Mouse (Mus musculus) left cerebral cortex, postnatal 36 days (tissue): ENCODE results near the gene Lhfpl2. TPM values are rescaled to one million over a fixed set of nuclear protein-coding genes. Genes with fewer than 3 reads are reported as not detected.

Experiments
- DNase-seq, 2 experiments: peaks; one replicate each; pipeline ENCODE4 v3.0.0; 2021 to 2022; ENCODE audit warnings: low spot score in 2 of 2, mixed read lengths in 1 of 2
- intact Hi-C: fragments of 180-260 bp; cut with DNase I; formaldehyde crosslinking; loops from one replicate; pipeline ENCODE4 v1.15.1; 2025
- total RNA-seq, 2 experiments: library from RNA; stranded (reverse); gene quantifications; 2 replicates each; pipeline ENCODE4 v1.2.3; 2021

Lhfpl2 gene
- total RNA-seq, 2 experiments from 2014 or later = 12.3 to 12.4 TPM

GRCm38 (mm10) chr13:94188200-94189086 is 130.8 kb downstream of the Lhfpl2 start:
- no peak for DNase-seq
- intact Hi-C loops = no loop called here

- no peak for DNase-seq
- intact Hi-C loops = no loop called here
Measured at GRCm38 (mm10) chr13:94190386-94190785, 132.8 kb downstream of the Lhfpl2 start.

- no peak for DNase-seq
- intact Hi-C loops = no loop called here
Measured at GRCm38 (mm10) chr13:94193227-94193626, 135.6 kb downstream of the Lhfpl2 start.

DNA sequence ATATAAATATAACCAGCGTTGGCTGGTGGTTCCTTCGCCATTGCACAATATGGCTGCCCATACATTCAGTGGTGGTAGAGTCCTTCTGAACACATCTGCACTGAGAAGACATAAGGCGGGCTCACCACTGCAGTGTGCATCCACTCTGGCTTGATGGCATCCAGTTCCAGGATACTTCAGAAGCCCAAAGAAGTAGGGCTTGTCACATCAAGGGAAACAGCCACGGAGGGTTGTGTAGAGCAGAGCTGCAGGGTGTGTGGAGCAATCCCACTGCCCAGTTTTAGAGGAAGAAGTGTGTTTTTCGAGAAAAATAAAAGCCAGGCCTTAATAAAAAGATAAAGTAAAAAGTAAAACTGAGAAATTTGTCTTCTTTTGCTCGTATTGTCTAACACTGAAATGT is 141.0 kb downstream of the Lhfpl2 start:
- DNase-seq = no peak
- intact Hi-C loops = no loop called here

DNA sequence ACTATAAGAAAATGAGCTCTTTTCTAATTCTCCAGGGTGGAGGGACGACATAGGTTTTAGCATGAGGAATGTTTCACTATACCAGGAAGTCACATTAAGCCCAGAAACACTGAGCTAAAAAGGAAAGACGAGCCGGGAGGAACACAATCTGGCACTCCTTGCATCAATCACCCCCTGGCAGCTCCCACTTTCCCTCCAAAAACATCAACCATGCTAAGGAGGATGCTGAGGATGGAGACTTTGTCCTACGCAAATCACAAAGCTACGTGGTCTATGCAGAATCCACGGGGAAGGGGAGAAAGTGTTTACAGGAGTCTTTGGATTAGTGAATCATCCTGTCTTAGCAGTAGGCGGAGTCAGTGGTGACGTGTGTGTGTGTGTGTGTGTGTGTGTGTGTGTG is 142.2 kb downstream of the Lhfpl2 start:
- no peak for DNase-seq
- intact Hi-C loops = loop anchor here (5.0 kb wide), 1 partner anchor 58 kb away; no protein-coding TSS in a partner anchor

- no peak for DNase-seq
- intact Hi-C loops = loop anchor here (5.0 kb wide), 1 partner anchor 413 kb away; no protein-coding TSS in a partner anchor
Measured at GRCm38 (mm10) chr13:94205234-94205633, 147.6 kb downstream of the Lhfpl2 start.

DNA sequence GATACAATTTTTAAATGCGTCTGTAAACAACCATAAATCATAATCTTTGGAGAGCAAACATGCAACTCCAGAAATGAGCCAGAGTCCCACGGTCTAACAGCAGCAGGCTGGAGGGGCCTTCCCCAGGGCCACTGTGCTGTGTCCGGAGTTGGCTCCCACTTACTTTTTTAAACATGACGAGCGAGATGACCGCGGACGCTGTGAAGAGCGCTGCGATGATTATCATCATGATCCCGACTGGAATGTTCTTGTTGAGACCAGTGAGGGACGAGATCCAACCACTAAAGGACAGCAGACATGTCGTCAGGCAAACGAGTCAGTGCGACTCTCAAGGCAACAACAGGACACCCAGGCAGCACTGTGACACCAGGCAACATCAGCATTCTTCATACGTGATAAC is 150.4 kb downstream of the Lhfpl2 start:
- intact Hi-C loops = loop anchor here (5.0 kb wide), 1 partner anchor 416 kb away; no protein-coding TSS in a partner anchor
- no peak for DNase-seq

- intact Hi-C loops = loop anchor here (5.0 kb wide), 1 partner anchor 417 kb away; no protein-coding TSS in a partner anchor
- no peak for DNase-seq
Measured at GRCm38 (mm10) chr13:94208892-94209291, 151.3 kb downstream of the Lhfpl2 start.

GRCm38 (mm10) chr13:94211236-94212119 is 153.9 kb downstream of the Lhfpl2 start:
- intact Hi-C loops = no loop called here
- no peak for DNase-seq

- intact Hi-C loops = no loop called here
- DNase-seq = no peak
Measured at GRCm38 (mm10) chr13:94212179-94212578, 154.6 kb downstream of the Lhfpl2 start.

GRCm38 (mm10) chr13:94212716-94213115 is 155.1 kb downstream of the Lhfpl2 start:
- intact Hi-C loops = no loop called here
- DNase-seq = no peak

- intact Hi-C loops = no loop called here
- DNase-seq = no peak
Measured at GRCm38 (mm10) chr13:94223609-94224008, 166.0 kb downstream of the Lhfpl2 start.

DNA sequence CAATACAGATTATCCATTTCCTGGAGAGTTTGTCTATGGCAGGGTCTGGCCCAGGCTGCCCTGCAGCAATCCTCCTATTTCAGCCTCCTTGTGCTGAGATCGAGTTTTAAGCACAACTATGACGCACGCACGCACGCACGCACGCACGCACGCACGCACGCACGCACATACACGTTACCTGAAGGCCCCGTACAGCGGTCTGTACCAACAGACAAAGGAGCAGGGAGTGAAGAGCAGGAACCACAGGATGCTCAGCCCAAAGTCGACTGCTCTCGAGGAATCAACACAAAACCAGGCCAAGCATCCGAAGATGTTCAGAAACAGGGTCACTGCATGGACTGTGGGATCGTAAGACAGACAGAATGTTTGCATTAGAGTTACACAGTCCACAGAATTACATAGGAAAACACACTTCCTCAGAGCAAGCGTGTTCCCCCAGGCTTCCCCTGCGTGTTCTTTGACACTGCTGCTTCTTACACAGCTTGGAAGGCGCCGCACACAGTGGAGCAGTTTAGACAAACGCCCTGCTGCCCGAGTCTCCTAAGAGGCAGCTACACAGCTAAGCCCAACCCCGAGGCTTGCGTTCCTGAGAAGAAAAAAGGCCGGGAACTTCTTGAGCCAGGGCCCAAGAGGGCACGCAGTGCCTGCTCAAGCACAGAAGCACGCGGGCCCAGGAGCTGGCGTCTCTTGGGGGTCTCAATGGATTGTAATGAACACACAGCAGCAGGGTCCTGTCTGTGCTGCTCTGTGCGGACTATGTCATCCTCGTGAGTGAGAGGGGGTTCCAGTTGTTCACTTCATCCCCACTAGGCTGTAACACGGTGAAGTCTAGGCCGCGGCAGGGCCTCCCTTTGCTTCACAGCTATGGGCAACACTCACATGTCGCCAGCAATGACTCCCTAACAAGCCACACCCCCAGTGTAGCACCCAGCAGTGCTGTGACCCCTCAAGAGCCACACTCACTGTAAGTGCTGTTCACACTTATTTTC is 167.4 kb downstream of the Lhfpl2 start:
- intact Hi-C loops = no loop called here
- DNase-seq = no peak

DNA sequence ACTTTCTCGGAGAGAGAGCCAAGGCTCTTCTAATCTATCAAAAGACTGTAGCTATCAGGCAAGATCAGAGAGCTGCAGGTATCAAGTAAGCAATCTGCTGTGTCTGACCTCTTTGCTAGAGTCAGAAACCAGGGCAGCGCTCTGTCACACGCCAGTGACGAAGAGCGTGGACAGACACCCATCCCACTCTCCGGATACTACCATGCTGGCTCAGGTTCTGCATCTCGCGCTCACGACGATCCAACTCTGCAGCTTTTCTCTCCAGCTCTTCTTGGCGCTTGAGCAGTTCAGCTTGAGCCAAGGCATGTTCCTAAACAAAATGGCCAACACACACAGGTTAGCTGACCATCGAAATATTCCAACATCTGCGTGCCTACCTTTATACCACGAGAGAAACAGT is 174.3 kb downstream of the Lhfpl2 start:
- intact Hi-C loops = no loop called here
- DNase-seq = no peak

- no peak for DNase-seq
- intact Hi-C loops = no loop called here
Measured at GRCm38 (mm10) chr13:94239488-94239887, 181.9 kb downstream of the Lhfpl2 start.

DNA sequence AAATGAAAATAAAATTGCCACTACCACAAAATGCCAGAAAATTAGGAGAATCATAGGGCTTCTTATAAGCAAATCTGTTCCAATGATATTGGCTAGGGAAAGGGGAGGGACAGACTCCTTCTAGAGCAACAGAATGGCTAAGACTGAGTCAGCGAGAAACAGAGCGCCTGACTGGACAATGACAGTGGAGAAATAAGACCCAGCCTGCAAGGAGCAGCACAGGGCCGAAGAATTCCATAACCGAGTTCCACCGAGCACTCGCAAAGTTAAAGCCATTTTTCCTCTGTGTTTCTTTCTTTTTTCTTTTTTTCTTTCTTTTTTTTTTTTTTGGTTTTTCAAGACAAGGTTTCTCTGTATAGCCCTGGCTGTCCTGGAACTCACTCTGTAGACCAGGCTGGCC is 182.5 kb downstream of the Lhfpl2 start:
- intact Hi-C loops = no loop called here
- DNase-seq = no peak

DNA sequence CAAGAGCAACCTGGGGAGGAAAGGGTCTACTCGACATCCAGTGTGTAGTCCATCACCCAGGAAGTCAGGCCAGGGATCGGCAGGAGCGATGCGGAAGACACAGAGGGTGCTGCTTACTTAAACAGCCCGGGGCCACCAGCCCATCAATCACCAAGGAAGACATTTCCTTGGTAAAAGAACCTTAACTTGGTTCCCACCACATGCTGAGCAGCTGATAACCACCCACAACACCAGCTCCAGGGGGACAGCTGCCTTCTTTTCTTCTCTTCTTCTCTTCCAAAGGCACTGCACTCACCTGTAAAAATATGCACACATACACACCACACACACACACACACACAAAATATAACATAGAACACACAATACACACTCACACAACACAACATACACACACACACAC is 183.3 kb downstream of the Lhfpl2 start:
- no peak for DNase-seq
- intact Hi-C loops = no loop called here

- no peak for DNase-seq
- intact Hi-C loops = no loop called here
Measured at GRCm38 (mm10) chr13:94241892-94242524, 184.4 kb downstream of the Lhfpl2 start.

GRCm38 (mm10) chr13:94242897-94243296 is 185.3 kb downstream of the Lhfpl2 start:
- DNase-seq = no peak
- intact Hi-C loops = no loop called here
